Mouse (Mus musculus) kidney, adult 8-10 months (tissue): ENCODE measurements around the gene Erfe.

Experiments used
- DNase-seq, 2 experiments: peaks; one replicate each; pipeline ENCODE4 v3.0.0; 2022

The Erfe gene

DNA sequence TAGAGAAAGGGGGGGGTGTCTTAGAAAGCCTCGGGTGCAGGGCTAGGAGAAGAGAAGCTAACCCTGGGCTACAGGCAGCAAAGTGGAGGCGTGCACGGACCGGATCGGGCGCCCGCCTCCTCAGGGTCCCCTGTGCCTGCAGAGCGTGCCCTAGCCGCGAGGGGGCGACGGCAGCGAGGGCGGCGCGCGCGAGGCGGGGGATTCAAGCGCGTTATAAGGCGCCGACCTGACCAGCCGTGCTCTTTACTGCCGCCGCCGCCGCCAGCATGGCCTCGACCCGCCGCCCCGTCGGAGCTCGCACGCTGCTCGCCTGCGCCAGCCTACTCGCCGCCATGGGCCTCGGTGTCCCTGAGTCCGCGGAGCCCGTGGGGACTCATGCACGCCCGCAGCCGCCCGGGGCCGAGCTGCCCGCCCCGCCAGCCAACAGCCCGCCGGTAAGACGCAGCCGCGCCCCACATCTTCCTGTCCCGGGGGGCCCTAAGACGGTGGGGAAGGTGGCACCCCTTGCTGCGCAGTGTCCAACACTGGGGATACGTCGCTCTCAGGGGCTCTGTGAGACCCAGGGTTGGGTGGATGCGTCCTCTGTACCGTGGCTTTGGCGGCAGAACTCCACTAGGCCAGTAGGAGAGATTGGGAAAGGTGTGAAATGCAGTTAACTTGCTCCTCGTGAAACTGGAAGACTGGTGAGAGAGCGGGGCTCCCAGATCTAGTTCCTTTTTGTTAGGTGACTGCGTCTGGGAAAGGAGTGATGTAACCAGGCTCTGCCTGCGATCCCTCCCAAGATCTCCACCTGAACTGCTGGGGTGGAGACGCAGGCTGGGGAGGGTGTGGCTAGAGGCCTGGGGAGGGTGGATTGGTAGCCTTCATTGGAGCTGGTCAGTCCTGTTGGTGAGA is at the start of gene Erfe:
TSS of gene Erfe (plus strand) at position 216 of the 894 bp plus-strand sequence.
- DNase-seq: peak; percentile 38 to 67

DNA sequence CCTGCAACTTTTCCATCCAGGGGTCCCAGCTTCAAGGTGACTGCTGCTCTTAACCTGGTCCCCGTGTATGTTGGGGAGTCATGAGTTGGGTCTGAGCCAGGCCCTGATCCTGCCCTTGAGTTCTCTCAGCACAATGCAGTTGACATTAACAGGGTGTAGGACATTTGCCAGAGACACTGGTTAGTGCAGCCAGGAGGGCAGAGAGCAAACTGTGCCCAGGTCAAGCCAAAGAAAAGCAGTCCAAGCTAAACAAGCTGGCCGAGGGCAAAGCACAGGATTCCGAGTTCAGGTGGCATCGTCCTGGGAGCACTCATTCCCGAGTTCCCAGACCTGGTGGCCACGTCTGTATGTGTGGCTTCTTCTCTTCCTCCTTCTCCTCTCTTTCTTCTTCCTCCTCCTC is 48.6 kb upstream of the Erfe start:
- DNase-seq: peak; percentile 67 to 82

DNA sequence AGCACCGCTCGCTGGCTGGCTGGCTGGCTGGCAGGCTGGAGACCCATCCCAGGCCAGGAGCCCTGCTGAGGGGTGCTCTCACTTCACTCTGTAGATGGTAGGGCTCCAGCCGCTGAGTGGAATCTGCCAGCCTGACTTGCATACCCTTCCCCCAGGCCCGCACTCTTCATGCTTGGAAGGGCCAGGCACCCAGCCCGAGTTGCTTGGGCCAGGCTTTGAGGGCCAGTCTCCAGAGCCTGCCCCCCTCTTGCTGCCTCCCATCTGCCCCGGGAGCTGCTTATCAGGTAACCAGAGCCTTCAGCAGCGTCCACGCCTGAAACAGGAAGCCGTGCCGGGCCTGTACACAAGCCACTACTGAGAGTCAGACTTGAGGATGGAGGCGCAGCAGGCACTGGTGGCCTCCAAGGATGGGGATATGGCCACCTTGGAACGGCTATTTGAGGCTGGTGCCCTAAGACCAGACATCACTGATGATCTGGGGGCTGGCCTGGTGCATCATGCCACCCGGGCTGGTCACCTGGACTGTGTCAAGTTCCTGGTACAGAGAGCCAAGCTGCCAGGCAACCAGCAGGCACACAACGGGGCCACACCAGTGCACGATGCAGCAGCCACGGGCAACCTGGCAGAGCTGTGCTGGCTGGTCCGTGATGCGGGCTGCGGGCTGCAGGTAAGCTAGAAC is 44.3 kb upstream of the Erfe start, which contains the start of gene Espnl:
TSS of gene Espnl (plus strand) at position 316 of the 679 bp plus-strand sequence.
- no peak for DNase-seq

DNA sequence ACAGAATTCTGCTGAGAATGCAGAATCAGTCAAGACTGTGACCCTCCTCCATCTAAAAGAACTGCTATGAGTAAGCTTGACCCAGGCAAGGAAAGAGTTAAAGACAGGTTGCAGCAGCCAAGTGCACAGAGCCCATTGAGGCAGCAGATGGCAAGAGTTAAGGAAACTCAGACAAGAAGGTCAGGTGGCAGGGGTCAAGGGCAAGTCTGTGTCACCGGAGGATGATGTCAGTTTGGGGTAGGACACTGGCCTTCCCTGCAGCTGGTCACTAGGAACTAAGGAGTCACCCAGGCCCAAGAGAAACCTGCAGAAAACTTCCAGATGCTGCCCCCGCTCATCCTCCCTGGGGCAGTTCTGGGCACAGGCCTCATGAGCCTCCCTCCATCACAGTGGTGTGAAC is 41.6 kb upstream of the Erfe start:
- no peak for DNase-seq

DNA sequence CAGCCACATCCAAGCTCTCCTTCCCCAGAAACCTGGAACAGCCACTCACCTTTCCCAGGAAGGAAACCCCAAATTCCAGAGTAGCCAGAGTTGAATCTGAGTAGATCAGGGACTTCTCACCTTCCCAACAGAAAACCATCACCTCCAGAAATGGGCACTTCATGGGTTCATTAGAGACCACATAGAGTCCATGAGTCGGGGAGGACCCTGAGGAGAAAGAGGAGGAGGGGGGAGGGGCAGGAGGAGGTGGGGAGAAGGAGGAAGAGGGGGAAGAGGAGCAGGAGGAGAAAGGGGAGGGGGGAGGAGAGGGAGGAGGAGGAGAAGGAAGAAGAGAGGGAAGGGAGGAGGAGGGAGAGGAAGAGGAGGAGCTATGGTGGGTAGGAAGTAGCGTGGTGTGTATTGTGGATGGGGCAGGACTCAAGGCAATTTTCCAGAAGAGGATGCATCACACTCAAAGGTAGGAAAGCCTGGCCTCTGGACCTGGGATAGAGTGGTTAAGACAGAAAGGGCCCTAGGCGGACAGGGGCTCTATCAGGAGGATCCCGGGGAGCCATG is 40.7 kb upstream of the Erfe start:
- DNase-seq: no peak

DNA sequence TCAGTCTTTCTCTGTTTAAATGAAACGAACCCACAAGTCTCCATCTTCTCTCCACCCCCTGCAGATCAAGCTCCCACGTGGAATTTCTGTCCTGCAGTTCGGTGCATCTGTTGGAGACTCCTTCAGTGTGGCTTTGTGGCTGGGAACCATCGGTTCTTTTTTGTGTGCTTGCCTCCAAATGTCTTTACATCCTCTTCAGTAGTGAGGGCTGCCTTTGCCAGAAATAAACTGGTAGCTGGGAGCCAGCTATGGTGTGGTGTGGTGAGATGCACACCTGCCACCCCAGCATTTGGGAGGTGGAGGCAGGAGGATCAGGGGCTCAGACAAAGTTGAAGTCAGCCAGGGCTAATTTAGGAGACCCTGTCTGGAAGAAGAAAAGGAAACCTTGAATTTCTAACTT is 34.1 kb upstream of the Erfe start:
- no peak for DNase-seq

DNA sequence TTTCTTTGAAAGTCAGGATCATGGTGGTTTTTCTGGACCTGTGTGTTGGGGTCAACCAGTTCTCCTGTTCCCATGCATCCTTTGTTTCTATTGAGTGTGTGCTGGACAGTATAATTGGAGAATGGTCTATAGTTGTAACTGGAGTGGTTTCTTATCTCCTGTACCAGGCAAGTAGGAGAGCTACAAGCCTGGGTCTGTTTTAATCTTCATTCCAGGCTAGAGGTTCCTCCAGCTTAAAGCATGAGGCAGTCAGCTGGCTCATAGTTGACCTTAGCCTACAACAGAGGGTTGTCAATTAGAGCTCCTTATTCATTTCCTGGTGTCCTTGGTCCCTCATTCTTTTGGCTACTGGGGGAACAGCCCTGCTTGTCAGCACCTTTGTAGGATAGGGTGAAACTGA is 32.6 kb upstream of the Erfe start:
- no peak for DNase-seq

DNA sequence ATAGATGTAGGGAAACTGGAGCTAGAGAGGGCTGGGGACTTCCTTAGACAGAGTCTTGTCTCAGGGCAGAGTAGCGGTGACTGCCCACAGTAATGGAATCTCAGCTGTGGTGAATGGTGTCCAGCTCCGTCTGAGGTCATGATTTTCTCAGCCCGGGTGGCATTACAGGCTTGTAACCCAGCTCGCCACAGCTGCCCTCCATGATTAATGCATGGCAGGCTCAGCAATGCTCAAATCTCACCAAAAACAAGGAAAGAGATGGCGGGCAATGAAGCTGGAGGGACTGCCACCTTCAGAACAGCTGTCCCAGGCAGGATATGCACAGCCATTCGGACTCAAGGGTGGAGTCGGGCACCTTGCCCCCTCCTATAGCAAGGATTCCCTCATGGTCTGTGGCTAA is 28.9 kb upstream of the Erfe start:
- DNase-seq: no peak

DNA sequence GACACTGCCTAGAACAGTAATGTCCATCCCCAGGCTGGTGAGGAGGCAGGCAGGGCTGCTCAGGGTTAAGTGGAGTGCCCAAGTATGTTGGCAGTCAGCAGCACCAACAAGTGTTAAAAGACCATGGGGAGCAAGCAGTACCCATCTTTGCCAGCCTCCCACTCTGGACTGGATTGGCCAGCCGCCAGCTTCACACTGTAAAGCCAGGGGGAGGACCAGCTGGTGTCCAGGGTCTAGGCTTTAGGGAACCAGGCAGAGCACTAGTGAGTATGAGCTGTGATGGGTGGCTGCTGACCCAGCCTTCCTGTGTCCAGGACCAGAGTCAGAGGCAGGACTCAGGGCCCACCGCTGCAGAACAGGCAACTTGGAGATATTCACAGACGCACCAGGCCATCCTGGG is 22.2 kb upstream of the Erfe start:
- DNase-seq: no peak

DNA sequence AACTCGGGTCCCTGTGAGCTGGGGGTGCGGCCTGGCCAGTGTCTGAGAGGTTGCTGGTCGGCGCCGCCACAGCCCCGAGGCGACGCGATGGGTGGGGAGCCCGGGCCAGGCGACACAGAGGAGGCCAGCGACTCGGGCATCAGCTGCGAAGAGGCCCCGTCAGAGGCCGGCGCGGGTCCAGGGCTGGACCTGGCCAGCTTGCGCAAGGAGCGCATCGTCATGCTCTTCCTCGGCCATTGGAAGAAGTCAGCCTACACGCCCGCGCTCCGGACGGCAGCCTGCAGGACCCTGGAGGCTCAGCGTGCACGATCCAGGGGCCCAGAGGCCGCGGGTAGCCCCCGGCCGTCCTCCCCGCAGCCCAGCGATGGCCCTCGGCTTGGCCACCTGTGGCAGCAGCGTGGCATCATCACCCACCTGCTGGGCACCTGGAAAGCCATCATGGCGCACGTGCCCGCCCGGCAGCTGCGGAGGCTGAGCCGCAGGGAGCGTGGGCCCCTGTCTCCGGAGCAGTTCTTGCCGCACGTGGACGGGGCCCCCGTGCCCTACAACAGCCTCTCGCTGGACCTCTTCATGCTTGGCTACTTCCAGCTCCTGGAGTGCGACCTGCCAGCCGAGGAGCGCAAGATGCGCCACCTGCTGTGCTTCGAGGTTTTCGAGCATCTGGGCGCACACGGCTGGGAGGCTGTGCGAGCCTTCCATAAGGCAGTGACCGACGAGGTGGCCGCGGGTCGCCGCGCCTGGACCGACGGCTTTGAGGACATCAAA is 21.1 kb upstream of the Erfe start:
- peak; percentile 31 to 62 for DNase-seq

DNA sequence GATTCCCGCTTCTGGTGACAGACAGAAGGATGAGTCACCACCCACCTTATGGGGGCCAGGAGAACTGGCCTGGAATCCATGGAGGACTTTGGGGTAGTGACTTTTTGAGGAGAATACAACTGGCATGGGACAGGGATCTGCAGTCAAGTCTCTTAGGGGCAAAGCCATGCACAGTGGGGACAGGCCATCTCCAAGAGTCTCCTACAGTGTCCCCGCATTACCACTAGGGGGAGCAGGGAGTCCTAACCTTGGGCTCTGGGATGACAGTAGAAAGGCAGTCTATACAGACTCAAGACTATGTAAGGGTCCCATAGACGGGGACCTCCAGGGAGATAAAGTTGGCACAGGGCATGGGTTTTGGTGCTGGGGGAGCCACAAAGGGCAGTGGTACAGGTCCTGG is 19.3 kb upstream of the Erfe start:
- DNase-seq: peak; percentile 47 to 64

DNA sequence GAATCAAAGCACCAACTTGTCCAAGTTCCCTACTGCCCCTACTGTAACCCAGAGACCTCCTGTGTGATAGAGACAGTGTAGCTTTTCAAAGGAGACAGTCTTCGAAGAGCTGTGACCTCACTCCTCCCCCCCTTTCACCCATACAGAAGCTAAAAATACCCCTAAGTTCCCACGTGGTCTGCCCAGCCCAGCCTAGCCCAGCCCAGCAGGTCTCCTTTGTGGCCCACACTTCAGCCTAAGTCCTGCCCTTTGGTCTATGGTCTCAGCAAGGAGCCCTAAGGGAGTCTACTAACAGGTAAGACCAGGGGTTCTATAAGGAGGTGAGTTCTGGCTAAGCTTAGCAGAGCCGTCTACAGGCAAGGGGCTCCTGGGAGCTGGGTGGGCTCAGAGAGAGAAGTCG is 15.4 kb upstream of the Erfe start, which contains the start of gene Klhl30:
TSS of gene Klhl30 (plus strand) at position 176 of the 400 bp plus-strand sequence.
- no peak for DNase-seq

DNA sequence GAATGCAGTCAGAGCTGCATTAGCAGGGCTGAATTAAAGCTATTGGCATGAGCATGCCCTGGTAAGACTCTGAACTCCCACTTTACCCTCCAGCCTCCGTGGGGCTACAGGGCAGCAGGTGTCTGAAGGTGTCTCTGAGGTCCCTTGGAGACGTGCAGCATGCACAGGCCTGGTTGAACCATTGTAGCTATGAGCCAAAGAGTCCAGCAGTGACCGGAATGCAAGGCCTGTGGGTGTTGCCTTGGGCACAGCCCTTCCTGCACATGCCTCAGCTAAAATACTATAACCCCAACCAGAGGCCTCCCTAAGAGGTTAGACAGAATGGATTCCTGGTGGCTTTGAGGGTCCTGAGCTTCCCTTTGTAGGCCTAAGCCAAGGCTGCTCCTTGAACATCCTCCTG is 15.0 kb upstream of the Erfe start:
- no peak for DNase-seq

DNA sequence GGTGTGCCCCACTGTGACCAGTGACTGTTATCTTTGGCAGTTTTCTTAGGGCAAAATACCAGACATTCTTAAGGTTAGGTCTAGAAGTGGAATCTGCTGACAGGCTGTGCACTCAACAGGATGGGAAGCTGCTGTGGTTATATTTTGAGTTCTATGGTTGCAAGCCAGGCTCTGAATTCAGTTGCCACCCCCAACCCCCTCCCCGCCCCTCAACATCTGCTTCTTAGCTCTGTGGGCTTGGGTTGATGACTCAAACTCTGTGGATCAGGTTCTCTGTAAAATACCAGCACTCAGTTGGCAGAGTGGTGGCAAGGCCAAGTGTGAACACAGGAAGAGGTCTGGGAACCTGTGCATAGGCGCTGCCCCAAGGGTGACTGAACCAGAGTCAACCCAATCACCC is 14.0 kb upstream of the Erfe start:
- DNase-seq: no peak

DNA sequence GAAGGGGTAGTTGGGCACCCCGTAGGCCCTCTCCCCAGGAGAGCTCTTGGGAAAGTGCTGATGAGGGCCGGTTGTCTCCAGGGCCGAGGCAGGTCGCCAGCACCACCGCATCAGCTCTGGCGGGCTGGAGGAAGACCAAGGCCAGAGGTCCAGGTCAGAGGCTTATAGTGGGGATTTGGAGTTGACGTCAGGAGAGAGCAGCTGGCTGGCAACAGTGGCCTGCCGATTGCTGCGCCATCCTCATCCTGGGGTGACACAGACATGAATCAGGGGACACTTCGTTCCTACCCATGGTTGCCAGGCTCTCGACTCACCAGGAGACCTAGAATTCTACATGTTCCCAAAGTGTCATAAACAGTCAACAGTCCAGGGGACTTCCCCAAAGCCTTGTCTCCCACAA is 10.1 kb upstream of the Erfe start:
- DNase-seq: no peak

DNA sequence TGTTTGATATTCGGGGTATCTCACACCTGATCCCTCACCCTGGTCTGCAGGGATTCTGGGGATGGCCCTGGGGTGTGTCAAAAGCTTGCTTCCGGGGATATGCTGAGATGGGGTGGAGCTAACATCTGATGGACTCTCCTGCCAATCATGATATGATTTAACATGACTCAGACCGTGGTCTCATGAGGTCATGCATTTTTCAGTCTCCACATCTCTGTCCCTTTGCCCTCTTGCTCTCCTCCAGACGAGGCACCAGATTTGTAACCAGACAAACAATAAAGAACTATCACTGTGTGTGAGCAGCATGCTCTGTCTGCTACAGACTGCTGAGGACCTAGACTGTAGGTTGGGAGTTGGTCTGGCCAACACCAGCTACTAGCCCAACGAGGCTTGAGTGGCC is 4.1 kb upstream of the Erfe start:
- no peak for DNase-seq

DNA sequence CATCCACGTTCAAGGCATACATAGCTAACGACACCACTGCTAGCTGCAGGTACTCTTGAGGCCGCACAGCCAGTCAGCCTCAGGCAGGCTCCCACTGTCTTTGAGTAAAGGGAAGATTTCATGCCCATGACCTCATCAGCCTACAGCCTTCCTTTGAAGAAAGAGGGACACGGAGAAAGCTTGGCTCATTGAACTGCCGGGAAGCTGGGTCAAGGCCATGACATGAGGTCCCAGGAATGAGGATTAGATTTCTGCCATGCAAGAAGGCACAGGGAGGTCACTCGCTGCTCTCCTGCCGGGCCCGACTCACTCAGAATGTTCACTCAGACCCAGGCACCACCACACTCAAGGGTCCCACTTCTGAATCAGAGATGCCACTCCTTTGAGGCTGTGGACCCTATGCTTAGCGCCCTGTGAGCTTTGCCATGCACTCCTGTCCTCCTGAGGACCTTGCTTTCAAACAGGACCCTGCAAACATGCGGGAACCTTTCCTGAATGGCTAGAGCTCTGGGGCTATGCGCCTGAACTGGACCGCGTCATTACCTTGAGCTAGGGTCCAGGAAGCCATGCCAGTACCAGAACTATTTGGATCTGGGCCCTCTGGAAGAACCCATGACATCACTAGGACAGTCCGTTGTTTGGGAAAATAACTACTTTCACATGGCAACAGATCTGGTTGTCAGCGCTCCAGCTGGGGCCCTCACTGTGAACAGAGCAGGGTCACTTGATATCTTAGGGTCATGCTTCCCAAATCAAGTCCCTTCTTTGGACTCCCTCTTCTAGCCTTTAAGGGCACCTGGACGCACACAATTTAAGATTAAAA is 1.2 kb upstream of the Erfe start:
- no peak for DNase-seq

DNA sequence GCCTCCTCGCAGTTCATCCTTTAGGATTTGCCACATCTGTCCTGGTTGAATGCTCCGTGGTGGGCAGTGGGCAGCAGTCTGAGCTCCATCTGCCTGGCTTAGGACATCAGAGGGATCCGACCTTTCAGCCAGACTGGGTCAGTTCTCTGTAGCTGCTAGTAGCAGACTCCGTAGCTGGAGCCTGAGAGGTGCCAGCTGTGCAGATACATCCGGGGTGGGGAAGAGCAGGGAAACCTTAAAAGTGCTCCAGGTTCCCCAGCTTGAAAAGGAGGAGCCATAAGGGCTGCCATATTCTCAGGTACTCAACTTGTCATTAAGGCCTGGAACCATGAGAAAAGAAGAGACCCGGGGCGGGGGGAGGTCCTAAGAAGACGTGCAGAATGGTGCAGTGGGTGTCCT is 415 bp upstream of the Erfe start:
- DNase-seq: no peak

DNA sequence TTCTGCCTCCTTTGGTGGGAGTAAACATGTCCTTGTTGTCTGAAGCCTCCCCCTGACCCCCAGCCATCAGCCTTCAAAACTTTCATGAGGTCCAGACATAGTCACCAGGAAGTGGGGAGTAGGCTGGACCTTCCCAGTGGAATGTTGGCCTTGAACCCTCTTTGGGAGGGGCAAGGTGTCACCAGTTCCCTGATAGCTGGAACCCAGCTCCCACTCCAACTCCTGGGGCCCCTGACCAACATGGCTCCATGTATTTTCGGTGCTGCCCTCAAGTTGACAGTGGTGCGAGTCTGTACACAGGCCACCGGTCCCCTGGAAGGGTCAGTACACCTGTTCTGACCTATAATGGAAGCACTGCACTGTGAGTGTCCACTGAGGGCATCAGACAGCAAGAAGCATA is 1.1 kb downstream of the Erfe start:
- no peak for DNase-seq

DNA sequence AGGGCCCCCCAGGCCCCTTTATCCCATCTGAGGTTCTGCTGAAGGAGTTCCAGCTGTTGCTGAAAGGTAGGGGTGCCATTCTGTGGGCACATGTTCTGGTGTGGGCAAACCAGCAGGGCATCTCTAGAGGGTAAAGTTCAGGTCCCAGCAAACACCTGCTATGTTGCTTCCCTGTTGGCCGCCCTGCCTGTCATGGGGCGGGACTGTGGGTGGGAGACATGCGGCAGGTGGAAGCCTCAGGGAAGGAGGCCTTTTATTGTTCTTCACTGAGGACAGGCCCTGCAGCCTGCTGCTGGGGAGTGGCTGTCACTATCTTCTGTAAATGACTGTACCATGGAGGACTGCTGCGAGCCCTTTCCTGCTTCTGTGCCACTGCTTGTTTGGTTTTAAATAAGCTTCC is 3.2 kb downstream of the Erfe start:
- DNase-seq: no peak

DNA sequence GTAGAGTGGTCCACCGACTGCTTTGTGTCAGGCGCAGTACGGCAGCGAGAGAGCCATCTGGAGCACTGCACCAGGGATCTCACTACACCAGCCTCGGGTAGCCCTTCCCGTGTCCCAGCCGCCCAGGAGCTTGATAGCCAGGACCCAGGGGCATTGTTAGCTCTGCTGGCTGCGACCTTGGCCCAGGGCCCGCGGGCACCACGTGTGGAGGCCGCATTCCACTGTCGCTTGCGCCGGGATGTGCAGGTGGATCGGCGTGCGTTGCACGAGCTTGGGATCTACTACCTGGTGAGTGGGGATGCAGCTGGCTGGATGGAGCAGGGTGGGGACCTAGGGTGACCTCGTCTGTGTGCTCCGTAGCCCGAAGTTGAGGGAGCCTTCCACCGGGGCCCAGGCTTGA is 3.8 kb downstream of the Erfe start:
- no peak for DNase-seq

DNA sequence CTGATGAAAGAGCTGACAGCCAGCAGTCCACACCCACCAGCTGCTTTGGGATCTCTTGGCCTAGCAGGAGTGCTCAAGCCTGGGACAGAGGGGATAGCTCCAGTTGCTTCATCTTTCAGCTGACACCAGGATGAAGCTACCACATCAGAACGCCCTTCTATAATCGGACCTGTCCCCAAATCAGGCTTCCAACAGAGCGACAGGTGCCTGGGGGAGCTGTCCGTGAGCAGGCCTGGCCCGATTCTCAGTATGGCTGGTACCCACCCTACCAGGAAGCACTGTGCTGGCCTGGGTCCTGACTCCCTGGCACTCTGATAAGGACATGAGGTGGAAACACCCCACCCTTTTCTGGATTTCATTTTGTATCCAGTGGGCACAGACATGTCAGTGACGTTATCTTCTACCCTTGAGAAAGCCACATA is 7.2 kb downstream of the Erfe start:
- DNase-seq: no peak
